Mouse (Mus musculus): ENCODE measurements around the gene Cask. TPM values are rescaled to one million over a fixed set of nuclear protein-coding genes. Genes with fewer than 3 reads are reported as not detected.
"Not testable (repeated sequence)": the region's sequence is repeated elsewhere in the genome, so short reads cannot be mapped to it uniquely, and the experiment has no call there.

The Cask gene
- polyA plus RNA-seq, 1 experiment from 2014 or later, result 16.4 TPM

GRCm38 (mm10) chrX:13822792-13823191 lies 28.4 kb downstream of the Cask start:
- WGBS, result 78% methylated on average over 1 of the region's 1 CpGs

GRCm38 (mm10) chrX:13798754-13799153 lies 52.4 kb downstream of the Cask start:
- H3K9me3 ChIP-seq, result no peaks in the 10 kb centered on the region
- 68% methylated on average over 2 of the region's 2 CpGs for WGBS
- no peak overlapping the region for H3K4me3 ChIP-seq (replicated peaks)
- ATAC-seq (ENCODE audit: insufficient read depth, low FRiP score, low read depth), result no peak
- H3K9ac ChIP-seq, result no peak overlapping the region
- H3K4me2 ChIP-seq, result no peak overlapping the region
- H3K4me1 ChIP-seq, result no peaks in the 10 kb centered on the region
- no peak overlapping the region for H3K27ac ChIP-seq
- no peaks in the 10 kb centered on the region for H3K36me3 ChIP-seq
- H3K27me3 ChIP-seq (replicated peaks), result no peaks in the 10 kb centered on the region

More at GRCm38 (mm10) chrX:13822792-13823191, 28.4 kb downstream of the Cask start:
- Histone ChIP-seq H3K27me3 (replicated peaks) (no peaks in the 10 kb centered on the region), H3K4me3 (replicated peaks) (no peak overlapping the region), H3K27ac (no peak overlapping the region), H3K36me3 (no peaks in the 10 kb centered on the region), H3K4me1 (no peaks in the 10 kb centered on the region), H3K9me3 (no peaks in the 10 kb centered on the region), H3K4me2 (no peak overlapping the region), H3K9ac (no peak overlapping the region)
- ATAC-seq (ENCODE audit: insufficient read depth, low FRiP score, low read depth), result no peak

- Histone ChIP-seq H3K9me3 (no peaks in the 10 kb centered on the region), H3K27me3 (replicated peaks) (no peaks in the 10 kb centered on the region), H3K27ac (no peak overlapping the region), H3K4me2 (no peak overlapping the region), H3K9ac (no peak overlapping the region), H3K36me3 (no peaks in the 10 kb centered on the region), H3K4me1 (no peaks in the 10 kb centered on the region), H3K4me3 (replicated peaks) (no peak overlapping the region)
- 95% methylated on average over 1 of the region's 1 CpGs for WGBS
- no peak for ATAC-seq (ENCODE audit: insufficient read depth, low FRiP score, low read depth)
Observed at GRCm38 (mm10) chrX:13765672-13766071, 85.5 kb downstream of the Cask start.

DNA sequence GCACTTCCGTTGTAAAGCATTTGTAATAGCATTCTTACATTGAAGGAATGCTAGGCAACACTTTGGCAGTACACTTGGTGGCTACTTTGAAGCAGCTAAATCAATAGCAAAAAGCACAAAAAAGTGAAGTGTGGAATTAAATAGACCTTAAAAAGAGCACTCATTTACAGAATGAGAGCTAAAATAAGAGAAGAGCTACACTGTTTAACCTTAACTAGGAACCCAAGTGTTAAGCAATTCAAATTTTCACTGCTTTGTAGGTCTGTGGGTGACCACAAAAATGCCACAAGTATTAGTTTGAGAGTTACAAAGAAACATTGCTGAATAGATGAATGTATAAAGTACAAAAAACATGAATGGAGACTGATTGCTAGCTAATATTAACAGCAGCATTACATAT lies 86.1 kb downstream of the Cask start:
- Histone ChIP-seq H3K9me3 (no peaks in the 10 kb centered on the region), H3K9ac (no peak overlapping the region), H3K27ac (no peak overlapping the region), H3K4me2 (no peak overlapping the region), H3K36me3 (no peaks in the 10 kb centered on the region), H3K27me3 (replicated peaks) (no peaks in the 10 kb centered on the region), H3K4me1 (no peaks in the 10 kb centered on the region), H3K4me3 (replicated peaks) (no peak overlapping the region)
- no peak for ATAC-seq (ENCODE audit: insufficient read depth, low FRiP score, low read depth)
- WGBS, result 73% methylated on average over 1 of the region's 1 CpGs

DNA sequence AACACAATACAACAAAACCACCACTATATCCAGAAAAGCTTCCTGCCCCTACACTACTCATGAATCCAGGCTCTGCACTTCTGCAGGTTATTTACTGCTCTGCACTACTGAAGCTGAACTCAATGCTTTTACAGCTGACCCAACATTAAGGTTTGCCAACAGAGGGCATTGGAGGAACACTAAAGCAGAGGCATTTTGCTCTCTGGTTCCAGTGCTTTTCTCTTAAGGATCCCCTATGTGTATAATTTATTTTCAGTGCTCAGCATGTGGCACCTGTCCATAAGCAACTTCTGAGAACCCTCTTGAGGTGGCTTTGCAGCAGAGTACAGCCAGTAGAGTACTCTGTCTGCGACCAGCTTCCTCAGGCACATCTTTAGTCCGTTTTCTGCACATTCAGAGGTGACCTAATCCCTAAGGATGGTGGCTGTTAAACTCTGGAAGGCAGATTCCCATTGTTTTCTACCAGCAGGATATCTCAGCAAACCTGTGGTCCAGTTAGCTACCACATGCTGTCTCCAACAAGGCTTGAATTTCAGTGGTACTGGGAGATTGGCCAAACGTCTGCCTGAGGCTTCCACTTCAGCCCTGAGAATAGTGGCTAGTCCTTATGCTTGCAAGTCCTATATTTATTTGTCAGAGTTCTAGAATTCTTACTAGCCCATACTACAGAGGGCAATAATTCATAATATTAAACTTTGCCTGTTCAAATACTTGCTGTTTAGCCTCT lies 93.7 kb downstream of the Cask start:
- Histone ChIP-seq H3K4me2 (no peak overlapping the region), H3K9me3 (no peaks in the 10 kb centered on the region), H3K27ac (no peak overlapping the region), H3K4me3 (replicated peaks) (no peak overlapping the region), H3K9ac (no peak overlapping the region), H3K4me1 (no peaks in the 10 kb centered on the region), H3K36me3 (no peaks in the 10 kb centered on the region), H3K27me3 (replicated peaks) (no peaks in the 10 kb centered on the region)
- WGBS, result 34% methylated on average over 3 of the region's 3 CpGs
- no peak for ATAC-seq (ENCODE audit: insufficient read depth, low FRiP score, low read depth)

GRCm38 (mm10) chrX:13741110-13741509 lies 110.1 kb downstream of the Cask start:
- 45% methylated on average over 2 of the region's 2 CpGs for WGBS
- no peaks in the 10 kb centered on the region for H3K9me3 ChIP-seq
- H3K4me1 ChIP-seq, result no peaks in the 10 kb centered on the region
- no peaks in the 10 kb centered on the region for H3K36me3 ChIP-seq
- no peak overlapping the region for H3K4me3 ChIP-seq (replicated peaks)
- no peak overlapping the region for H3K27ac ChIP-seq
- no peak overlapping the region for H3K9ac ChIP-seq
- H3K27me3 ChIP-seq (replicated peaks), result no peaks in the 10 kb centered on the region
- ATAC-seq (ENCODE audit: insufficient read depth, low FRiP score, low read depth), result no peak
- H3K4me2 ChIP-seq, result no peak overlapping the region

- not testable (repeated sequence) for H3K4me1 ChIP-seq; H3K27me3 ChIP-seq (replicated peaks); H3K4me2 ChIP-seq; H3K9me3 ChIP-seq; H3K27ac ChIP-seq; H3K4me3 ChIP-seq (replicated peaks); H3K9ac ChIP-seq; H3K36me3 ChIP-seq; ATAC-seq (ENCODE audit: insufficient read depth, low FRiP score, low read depth)
Observed at GRCm38 (mm10) chrX:13730785-13731184, 120.4 kb downstream of the Cask start.

- WGBS, result 75% methylated on average over 1 of the region's 1 CpGs
- 0 out of 2 replicates have a peak, but pooled peaks have one; percentile 10 for ATAC-seq (ENCODE audit: insufficient read depth, low FRiP score, low read depth)
Observed at GRCm38 (mm10) chrX:13729835-13730480, 121.2 kb downstream of the Cask start.

GRCm38 (mm10) chrX:13725573-13726403 lies 125.4 kb downstream of the Cask start:
- 53% methylated on average over 8 of the region's 8 CpGs for WGBS
- Histone ChIP-seq H3K4me3 (replicated peaks) (no peak overlapping the region), H3K36me3 (no peaks in the 10 kb centered on the region), H3K4me2 (no peak overlapping the region), H3K27ac (no peak overlapping the region), H3K27me3 (replicated peaks) (no peaks in the 10 kb centered on the region), H3K9ac (no peak overlapping the region), H3K4me1 (no peaks in the 10 kb centered on the region), H3K9me3 (no peaks in the 10 kb centered on the region)
- no peak for ATAC-seq (ENCODE audit: insufficient read depth, low FRiP score, low read depth)

More at GRCm38 (mm10) chrX:13729835-13730480, 121.2 kb downstream of the Cask start:
- Histone ChIP-seq H3K27me3 (replicated peaks) (no peaks in the 10 kb centered on the region), H3K36me3 (no peaks in the 10 kb centered on the region), H3K4me2 (no peak overlapping the region), H3K9me3 (no peaks in the 10 kb centered on the region), H3K27ac (no peak overlapping the region), H3K4me1 (no peaks in the 10 kb centered on the region), H3K9ac (no peak overlapping the region), H3K4me3 (replicated peaks) (no peak overlapping the region)

- no peaks in the 10 kb centered on the region for H3K4me1 ChIP-seq
- WGBS, result 39% methylated on average over 7 of the region's 7 CpGs
- no peak overlapping the region for H3K27ac ChIP-seq
- H3K9ac ChIP-seq, result no peak overlapping the region
- H3K4me3 ChIP-seq (replicated peaks), result no peak overlapping the region
- H3K4me2 ChIP-seq, result no peak overlapping the region
- H3K27me3 ChIP-seq (replicated peaks), result no peaks in the 10 kb centered on the region
- no peak for ATAC-seq (ENCODE audit: insufficient read depth, low FRiP score, low read depth)
- no peaks in the 10 kb centered on the region for H3K36me3 ChIP-seq
- no peaks in the 10 kb centered on the region for H3K9me3 ChIP-seq
Observed at GRCm38 (mm10) chrX:13720296-13720829, 130.8 kb downstream of the Cask start.

DNA sequence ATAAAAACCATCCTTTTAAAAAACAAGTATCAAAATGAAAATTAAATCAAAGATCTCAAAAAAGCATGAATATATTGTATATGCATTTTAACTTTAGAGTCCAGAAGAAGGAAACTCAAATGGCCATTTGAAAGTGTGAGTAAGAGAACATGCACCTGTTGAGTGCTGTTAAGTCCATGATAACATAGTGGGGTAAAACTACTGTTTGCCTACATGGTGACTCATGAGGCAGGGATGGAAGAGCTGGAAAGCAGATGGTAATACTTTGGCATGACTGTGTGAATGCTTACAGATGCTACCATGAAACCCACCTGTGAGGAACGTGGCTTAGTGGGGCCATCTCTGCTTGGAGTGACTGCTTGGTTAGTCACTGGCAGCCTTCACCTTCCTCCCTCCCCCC lies 132.9 kb downstream of the Cask start:
- Histone ChIP-seq H3K27me3 (replicated peaks) (no peaks in the 10 kb centered on the region), H3K9me3 (no peaks in the 10 kb centered on the region), H3K4me2 (no peak overlapping the region), H3K4me3 (replicated peaks) (no peak overlapping the region), H3K27ac (no peak overlapping the region), H3K36me3 (no peaks in the 10 kb centered on the region), H3K4me1 (no peaks in the 10 kb centered on the region), H3K9ac (no peak overlapping the region)
- no peak for ATAC-seq (ENCODE audit: insufficient read depth, low FRiP score, low read depth)
- 47% methylated on average over 1 of the region's 1 CpGs for WGBS

Data from stomach, embryonic 15.5 days (tissue).